ENCODE assay signal across 26 mouse cellular contexts in the genomic region with DNA sequence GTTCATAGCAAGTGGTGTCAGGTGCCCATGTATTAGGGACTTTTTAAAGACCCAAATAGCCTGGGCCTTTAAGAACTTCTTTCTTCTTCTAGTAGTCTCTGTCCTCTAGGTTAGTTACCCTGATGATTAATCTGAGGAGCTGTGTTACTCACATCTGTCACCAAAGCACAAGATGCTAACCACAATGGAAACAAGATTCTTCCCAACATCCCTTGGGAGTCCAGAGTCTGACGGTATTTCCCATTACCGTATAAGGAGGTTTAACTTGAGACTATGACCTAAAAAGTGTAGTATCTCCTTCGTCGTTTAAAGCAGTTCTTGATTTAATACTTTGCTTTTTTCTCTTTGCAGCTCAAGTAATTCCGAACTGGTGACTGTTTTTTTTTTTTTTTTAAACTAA.
"Had no signal": no experiment of that assay in that cellular context is flagged by ENCODE, and none has a peak within 500 bp of the region (broad histone marks: within the 10 kb centered on the region; RNA-seq: fewer than 3 reads in every experiment).

No protein-coding gene starts in this region.

- H3K4me2 ChIP-seq: heart, embryonic 11.5 days; heart, embryonic 13.5 days; heart, embryonic 15.5 days; hindbrain, embryonic 13.5 days; hindbrain, embryonic 15.5 days; intestine, embryonic 15.5 days; limb, embryonic 12.5 days; liver, embryonic 12.5 days had no signal

- ATAC-seq: inflammation-experienced regulatory T-cells, adult 6 months; intestine, embryonic 15.5 days; intestine, postnatal 0 days; liver, embryonic 12.5 days had no signal

- DNase-seq: gastrocnemius, adult 2 months; gastrocnemius, postnatal 10 days; gastrocnemius, postnatal 25 days; heart, adult 18-20 months; heart, postnatal 14 days; heart, postnatal 36 days; kidney, adult 18-20 months; kidney, adult 8-10 months; kidney, postnatal 10 days; kidney, postnatal 25 days; kidney, postnatal 4 days; liver had no signal

- H3K36me3 ChIP-seq: heart, embryonic 13.5 days; heart, embryonic 15.5 days; hindbrain, embryonic 13.5 days; hindbrain, embryonic 15.5 days; intestine, embryonic 15.5 days; limb, embryonic 10.5 days; limb, embryonic 12.5 days; liver, embryonic 12.5 days had no signal

- H3K9me3 ChIP-seq: heart, embryonic 13.5 days; heart, embryonic 15.5 days; hindbrain, embryonic 13.5 days; hindbrain, embryonic 15.5 days; intestine, embryonic 15.5 days; limb, embryonic 10.5 days; limb, embryonic 12.5 days; liver, embryonic 12.5 days had no signal

- H3K27ac ChIP-seq: gastrocnemius, adult 2 months; heart, embryonic 13.5 days; heart, embryonic 15.5 days; hindbrain, embryonic 13.5 days; hindbrain, embryonic 15.5 days; intestine, embryonic 15.5 days; layer of hippocampus, adult 2 months; left cerebral cortex, adult 2 months; limb, embryonic 10.5 days; limb, embryonic 12.5 days; liver, embryonic 12.5 days; liver, embryonic 14.5 days had no signal

- H3K9ac ChIP-seq: heart, embryonic 13.5 days; heart, embryonic 15.5 days; hindbrain, embryonic 13.5 days; hindbrain, embryonic 15.5 days; intestine, embryonic 15.5 days; limb, embryonic 12.5 days; liver, embryonic 12.5 days; liver, embryonic 14.5 days had no signal

- H3K4me1 ChIP-seq: heart, embryonic 13.5 days; heart, embryonic 15.5 days; hindbrain, embryonic 13.5 days; hindbrain, embryonic 15.5 days; intestine, embryonic 15.5 days; limb, embryonic 10.5 days; limb, embryonic 12.5 days; liver, embryonic 12.5 days had no signal

- H3K4me3 ChIP-seq: gastrocnemius, adult 2 months; heart, embryonic 13.5 days; heart, embryonic 15.5 days; hindbrain, embryonic 13.5 days; hindbrain, embryonic 15.5 days; intestine, embryonic 15.5 days; layer of hippocampus, adult 2 months; left cerebral cortex, adult 2 months; limb, embryonic 10.5 days; limb, embryonic 12.5 days; liver, embryonic 12.5 days had no signal

- H3K27me3 ChIP-seq: heart, embryonic 13.5 days; heart, embryonic 15.5 days; hindbrain, embryonic 13.5 days; hindbrain, embryonic 15.5 days; intestine, embryonic 15.5 days; limb, embryonic 12.5 days; liver, embryonic 12.5 days had no signal
